Mouse (Mus musculus) myocyte (in vitro differentiated cells): ENCODE measurements around the gene Fam163b.

Experiments
- CEBPB ChIP-seq: IDR thresholded peaks from 2 replicates; pipeline ENCODE4 v1.6.1; 2011; ENCODE audit warnings: mild to moderate bottlenecking, moderate library complexity; ENCODE audit not compliant: poor library complexity, insufficient read depth, severe bottlenecking
- E2F4 ChIP-seq: IDR thresholded peaks from one replicate; pipeline ENCODE4 v1.6.1; 2011; ENCODE audit warnings: mild to moderate bottlenecking, control low read depth, moderate library complexity; ENCODE audit not compliant: insufficient read depth
- MYOD1 ChIP-seq, 3 experiments: IDR thresholded peaks; one replicate each; pipeline ENCODE4 v1.6.1; 2011; ENCODE audit warnings: control low read depth in 2 of 3, low read depth in 2 of 3, mild to moderate bottlenecking in 2 of 3, moderate library complexity in 1 of 3; ENCODE audit not compliant: insufficient read length in 2 of 3, control insufficient read depth in 1 of 3
- POLR2A ChIP-seq: IDR thresholded peaks from one replicate; pipeline ENCODE4 v1.6.1; 2011; ENCODE audit warnings: low read depth, mild to moderate bottlenecking, control low read depth, moderate library complexity; ENCODE audit not compliant: insufficient read length
- POLR2AphosphoS2 ChIP-seq: IDR thresholded peaks from one replicate; pipeline ENCODE4 v1.6.1; 2011; ENCODE audit warnings: low read depth, control low read depth; ENCODE audit not compliant: insufficient read length
- TCF12 ChIP-seq: IDR thresholded peaks from one replicate; pipeline ENCODE4 v1.6.1; 2011; ENCODE audit warnings: mild to moderate bottlenecking, control low read depth; ENCODE audit not compliant: poor library complexity, insufficient read depth, severe bottlenecking

DNA sequence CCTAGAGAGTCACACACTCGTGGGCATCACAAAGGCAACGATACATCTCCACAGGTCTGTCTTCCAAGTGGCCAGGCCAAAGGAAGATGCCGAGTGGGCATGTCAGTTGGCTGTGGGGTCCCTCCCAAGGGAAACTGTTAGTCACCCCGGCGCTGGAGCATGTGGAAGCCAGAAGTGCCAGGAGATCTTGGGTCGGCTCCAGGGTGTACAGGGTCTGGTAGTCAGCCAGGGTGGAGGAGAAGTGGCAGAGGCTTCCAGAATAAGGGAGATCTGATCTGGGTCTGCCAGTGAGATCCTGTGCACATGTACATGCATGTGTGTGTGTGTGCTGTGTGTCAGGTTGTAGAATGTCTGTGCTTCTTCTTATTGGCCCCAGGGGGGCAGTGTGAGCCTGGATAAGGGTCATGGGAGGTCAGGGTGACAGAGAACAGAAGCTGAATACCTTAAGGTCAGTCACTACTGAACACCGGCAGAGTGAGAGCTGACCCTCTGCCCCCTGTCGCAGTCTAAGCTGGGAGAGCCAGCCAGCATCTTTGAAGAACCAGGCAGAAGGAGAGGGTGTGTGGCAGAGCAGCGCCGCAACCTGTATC is 64.5 kb downstream of the Fam163b start:
- TF ChIP-seq E2F4 = no peak
- TF ChIP-seq TCF12 = no peak
- no peak for TF ChIP-seq POLR2AphosphoS2
- no peak for TF ChIP-seq CEBPB
- TF ChIP-seq POLR2A = no peak
- TF ChIP-seq MYOD1 (IDR thresholded peaks at IDR 0.05; ENCODE audit: control insufficient read depth in 1 of 3, insufficient read length in 2 of 3, low read depth in 2 of 3) = no peak
